Mouse (Mus musculus) E14TG2a.4 (cell line): ENCODE data around the gene Tbx21.

Source experiments
- CTCF ChIP-seq: conservative IDR thresholded peaks from 2 replicates; pipeline ENCODE4 v1.5.1; 2014; ENCODE audit warnings: low read length
- NANOG ChIP-seq: IDR thresholded peaks from 2 replicates; pipeline ENCODE4 v1.6.1; 2014; ENCODE audit warnings: borderline replicate concordance, low read length, mixed read lengths
- POU5F1 ChIP-seq: IDR thresholded peaks from 2 replicates; pipeline ENCODE4 v1.6.1; 2014; ENCODE audit warnings: low read length, borderline replicate concordance

DNA sequence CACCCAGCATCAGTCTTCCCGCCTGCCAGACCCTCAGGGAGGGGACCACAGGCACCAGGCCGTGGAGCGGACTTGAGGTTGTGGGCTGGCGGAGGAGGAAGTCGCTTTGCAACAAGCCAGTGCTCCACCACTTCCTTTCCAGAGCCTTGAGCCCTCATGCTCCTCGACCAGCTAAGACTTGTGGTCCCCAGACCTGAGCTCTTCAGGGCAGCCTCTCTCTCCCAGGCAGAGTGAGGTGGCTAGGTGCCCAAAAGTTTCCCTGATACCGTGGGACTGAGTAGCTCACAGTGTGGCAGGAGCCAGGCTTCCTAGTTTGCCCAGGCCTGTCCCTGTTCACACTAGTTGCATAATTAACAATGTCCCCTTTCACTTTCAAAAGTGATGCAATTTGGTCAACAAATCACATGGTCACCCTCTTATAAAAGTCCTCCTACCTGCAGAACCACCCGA lies 27.1 kb upstream of the Tbx21 start:
- TF ChIP-seq CTCF = no peak
- TF ChIP-seq NANOG = no peak
- no peak for TF ChIP-seq POU5F1
